Mouse (Mus musculus) liver, embryonic 14.5 days (tissue): ENCODE measurements at regions not wholly inside any gene's neighbourhood (a gene's known extent, or its start where the extent isn't known, plus 50 kb on each side); places are given as distances from the start of the nearest gene placed in this dataset.

Experiments
- CTCF ChIP-seq: IDR thresholded peaks from 2 replicates; pipeline ENCODE4 v1.5.1; 2016; ENCODE audit warnings: antibody characterized with exemption, low read depth, control low read depth
- EP300 ChIP-seq: IDR thresholded peaks from 2 replicates; pipeline ENCODE4 v1.6.1; 2016; ENCODE audit warnings: antibody characterized with exemption, low read depth

DNA sequence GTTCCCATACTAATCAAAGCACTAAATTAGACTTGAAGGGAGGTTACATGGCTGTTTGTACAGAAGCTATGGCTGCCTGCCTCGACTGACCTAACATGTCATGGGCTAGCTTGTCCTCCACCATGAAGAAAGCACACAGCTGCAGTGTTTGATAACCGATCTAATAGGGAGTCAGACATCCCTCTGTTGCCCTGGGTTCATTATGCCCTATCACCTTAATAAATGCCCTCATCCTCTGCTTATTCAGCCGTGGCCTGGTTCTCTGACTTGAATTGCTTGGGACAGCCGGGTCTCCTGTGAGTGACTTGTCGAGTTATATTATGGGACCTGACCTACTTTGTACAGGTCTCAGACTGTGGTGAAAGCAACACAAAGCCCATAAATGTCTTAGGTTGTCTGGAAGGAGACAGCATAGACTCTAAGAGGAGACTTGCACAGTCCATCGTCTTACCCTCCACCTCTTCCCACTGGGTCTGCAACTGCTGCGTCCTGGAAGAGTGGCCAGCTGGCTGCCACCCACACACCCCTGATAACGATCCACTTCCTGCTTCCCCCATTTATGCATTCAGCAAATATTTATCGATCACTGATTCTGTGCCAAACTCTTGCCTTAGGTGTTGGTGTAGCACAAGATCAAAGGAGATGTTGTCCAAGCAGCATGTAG, 161.2 kb upstream of the 3110018I06Rik start:
- TF ChIP-seq CTCF, result no peak
- no peak for TF ChIP-seq EP300
